Mouse (Mus musculus) heart, adult 11 months (tissue): Measurements from ENCODE around the gene Tpp2.

Experiments
- DNase-seq: peaks from one replicate; pipeline ENCODE4 v3.0.0; 2022

Gene Tpp2

DNA sequence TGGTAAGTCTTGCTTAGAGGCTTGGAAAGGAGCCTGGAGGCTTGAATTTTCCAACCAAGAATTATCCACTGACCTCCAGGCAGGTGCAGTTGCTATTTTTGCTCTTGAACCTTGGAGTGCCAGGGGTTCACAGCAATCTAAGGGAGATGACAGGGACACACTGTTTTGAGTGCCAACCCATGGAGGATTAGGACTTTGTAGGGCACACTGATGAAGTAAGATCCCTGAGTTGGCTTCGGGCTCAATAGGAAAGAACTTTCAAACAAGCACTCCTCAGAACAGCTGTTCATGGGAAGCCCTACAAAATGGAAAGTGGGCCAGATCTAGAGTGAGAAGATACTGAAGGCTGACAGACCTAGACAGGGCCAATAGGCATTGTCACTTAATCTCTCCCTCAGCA is 89.2 kb downstream of the Tpp2 start:
- no peak for DNase-seq

- no peak for DNase-seq
Observed at GRCm38 (mm10) chr1:44027651-44028050, 94.2 kb downstream of the Tpp2 start.

GRCm38 (mm10) chr1:44032213-44032612 is 98.8 kb downstream of the Tpp2 start:
- no peak for DNase-seq

GRCm38 (mm10) chr1:44032948-44033347 is 99.5 kb downstream of the Tpp2 start:
- DNase-seq: no peak

GRCm38 (mm10) chr1:44041797-44042554 is 108.5 kb downstream of the Tpp2 start:
- DNase-seq: peak; percentile 84

DNA sequence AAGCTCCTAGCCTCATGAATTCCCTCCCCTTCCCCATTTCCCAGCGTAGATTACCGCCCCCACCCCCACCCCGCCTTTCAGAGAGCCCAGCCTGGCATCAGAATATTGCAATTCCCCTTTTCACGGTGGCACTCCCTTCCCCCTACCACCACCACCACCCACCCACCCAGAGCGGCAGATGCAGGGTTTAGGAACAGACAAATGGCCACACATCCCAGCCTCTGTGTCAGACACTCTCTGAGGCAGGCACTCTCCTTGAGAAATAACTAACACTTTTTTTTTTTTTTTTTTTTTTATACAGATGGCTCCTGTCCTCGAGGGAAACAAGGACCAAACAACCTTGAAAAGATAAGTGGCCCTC is 109.1 kb downstream of the Tpp2 start:
- no peak for DNase-seq

DNA sequence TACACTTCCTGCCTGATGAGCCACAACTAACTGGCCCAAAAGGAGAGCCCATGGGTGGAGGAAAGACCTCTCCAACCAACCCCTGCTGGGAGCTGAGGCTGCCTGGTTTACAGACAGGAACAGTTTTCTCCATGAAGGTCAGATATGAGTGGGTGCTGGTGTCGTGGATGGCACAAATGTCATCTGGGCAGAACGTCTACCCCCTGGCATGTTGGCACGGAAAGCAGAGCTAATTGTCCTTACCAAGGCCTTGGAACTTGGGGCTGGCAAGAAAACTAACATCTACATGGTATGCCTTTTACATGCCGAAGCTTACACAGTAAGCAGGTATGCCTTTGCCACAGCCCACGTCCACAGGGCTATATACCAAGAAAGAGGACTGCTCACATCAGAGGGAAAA is 112.2 kb downstream of the Tpp2 start:
- DNase-seq: peak; percentile 69

DNA sequence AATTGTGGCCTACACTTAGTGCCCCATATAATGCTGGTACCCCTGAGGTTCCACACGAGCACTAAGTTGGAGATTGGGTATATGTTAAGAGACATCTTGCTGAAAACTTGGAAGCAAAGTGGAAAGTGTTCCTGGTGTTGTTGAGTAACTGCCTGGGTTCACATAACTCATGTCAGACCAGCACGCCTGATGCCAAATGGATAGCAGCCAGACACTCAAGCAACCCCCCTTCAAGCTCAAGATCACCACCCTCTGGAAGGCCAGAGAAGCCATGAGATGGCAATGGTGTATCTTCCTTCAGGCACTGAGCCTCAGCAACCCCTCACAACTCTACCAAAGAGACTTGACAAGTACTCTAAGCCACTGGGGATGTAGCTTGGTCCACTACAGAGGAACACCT is 113.1 kb downstream of the Tpp2 start:
- peak; percentile 76 for DNase-seq
